Mouse (Mus musculus): Measurements from ENCODE around the gene Atxn1. TPM values are rescaled to one million over a fixed set of nuclear protein-coding genes. Genes with fewer than 3 reads are reported as not detected.

The Atxn1 gene
- total and polyA plus RNA-seq, 3 experiments: 8.0 to 13.1 (median 9.7) TPM

DNA sequence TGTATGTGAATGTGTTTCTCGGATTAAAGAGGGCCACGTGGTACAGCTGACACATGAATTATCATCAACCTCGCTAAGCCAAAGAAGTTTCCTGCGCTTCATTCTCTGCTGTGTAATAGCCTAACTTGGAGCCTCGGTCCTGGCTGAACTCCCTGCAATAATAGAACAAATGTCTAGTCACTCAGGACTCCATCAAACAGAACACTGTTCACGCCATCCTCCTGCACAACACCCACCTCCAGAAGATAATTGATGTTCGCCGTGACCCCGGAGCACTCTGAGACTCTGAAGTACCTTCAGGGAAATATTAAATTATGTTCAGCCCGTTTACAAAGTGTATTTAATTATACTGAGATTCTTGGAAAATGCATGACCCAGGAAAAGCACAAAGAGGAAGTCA, 70.0 kb downstream of the Atxn1 start:
- H3K4me2 ChIP-seq (ENCODE audit: insufficient read depth, low read depth, poor library complexity, severe bottlenecking): no peak overlapping the region
- H3K27me3 ChIP-seq (replicated peaks): no peaks in the 10 kb centered on the region
- dilution Hi-C loops (cut with MboI; ENCODE audit: extremely low pct_ligation_motif_present, extremely low pct_unique_long_range_greater_than_20kb, low sequenced_read_pairs) (no loop called here), in situ Hi-C loops (cut with MboI; ENCODE audit: low pct_ligation_motif_present, low pct_unique_long_range_greater_than_20kb, low sequenced_read_pairs) (no loop called here)
- H3K9me3 ChIP-seq (replicated peaks; ENCODE audit: low read length): no peaks in the 10 kb centered on the region
- H3K9ac ChIP-seq (ENCODE audit: insufficient read depth, low read depth): no peak overlapping the region
- H3K4me1 ChIP-seq (ENCODE audit: control insufficient read depth in 1 of 2, insufficient read depth in 2 of 2): peaks cover 19 to 87% of the 10 kb centered on the region in 2 experiments
- H3K27ac ChIP-seq (ENCODE audit: insufficient read depth, low read depth): no peak overlapping the region; the same call in 1 of the 2 replicates
- peaks cover 27% of the 10 kb centered on the region for H3K79me2 ChIP-seq (replicated peaks; ENCODE audit: control insufficient read depth, extremely low read depth, insufficient read depth, poor library complexity, severe bottlenecking)
- H3K4me3 ChIP-seq (replicated peaks in 1 of 3; ENCODE audit: low read depth in 2 of 3, low read length in 2 of 3, poor library complexity in 1 of 3): no peak overlapping the region
- H3K36me3 ChIP-seq (replicated peaks in 1 of 2; ENCODE audit: control insufficient read depth in 1 of 2, insufficient read depth in 1 of 2, low read length in 1 of 2): peaks cover 13 to 60% of the 10 kb centered on the region in 2 experiments
- DNase-seq (ENCODE audit: extremely low read depth): no peak
- TF ChIP-seq POLR2A (IDR thresholded peaks at IDR 0.05; ENCODE audit: low read depth, low read length) (no peak), SIN3A (IDR thresholded peaks at IDR 0.05; ENCODE audit: low read length) (no peak), MAZ (IDR thresholded peaks at IDR 0.05; ENCODE audit: low read depth, low read length) (no peak)

DNA sequence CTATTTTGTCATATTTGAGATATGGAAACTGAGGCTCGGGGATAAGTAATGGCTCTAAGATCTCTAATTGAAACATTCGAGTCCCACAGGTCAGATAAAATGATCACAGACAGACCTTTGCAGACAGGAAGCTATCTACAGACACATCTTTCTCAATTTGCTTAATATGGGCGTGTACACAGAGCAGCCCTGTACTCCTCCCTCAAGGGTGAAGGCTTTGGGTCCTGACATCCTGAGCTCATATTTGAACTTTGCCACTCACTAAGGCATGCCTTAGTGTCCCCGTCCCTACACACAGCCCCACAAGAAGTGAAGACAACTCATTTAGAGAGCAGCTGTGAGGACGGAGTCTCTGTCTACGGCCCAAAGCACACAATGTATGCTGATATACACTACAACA, 70.6 kb downstream of the Atxn1 start:
- no peak for DNase-seq (ENCODE audit: extremely low read depth)
- Histone ChIP-seq H3K27ac (ENCODE audit: insufficient read depth, low read depth) (no peak overlapping the region), H3K4me1 (ENCODE audit: control insufficient read depth in 1 of 2, insufficient read depth in 2 of 2) (peaks cover 19 to 92% of the 10 kb centered on the region in 2 experiments), H3K27me3 (replicated peaks) (no peaks in the 10 kb centered on the region), H3K79me2 (replicated peaks; ENCODE audit: control insufficient read depth, extremely low read depth, insufficient read depth, poor library complexity, severe bottlenecking) (peaks cover 24% of the 10 kb centered on the region), H3K36me3 (replicated peaks in 1 of 2; ENCODE audit: control insufficient read depth in 1 of 2, insufficient read depth in 1 of 2, low read length in 1 of 2) (peaks cover 13 to 57% of the 10 kb centered on the region in 2 experiments), H3K9ac (ENCODE audit: insufficient read depth, low read depth) (no peak overlapping the region), H3K9me3 (replicated peaks; ENCODE audit: low read length) (no peaks in the 10 kb centered on the region), H3K4me3 (replicated peaks in 1 of 3; ENCODE audit: low read depth in 2 of 3, low read length in 2 of 3, poor library complexity in 1 of 3) (no peak overlapping the region), H3K4me2 (ENCODE audit: insufficient read depth, low read depth, poor library complexity, severe bottlenecking) (no peak overlapping the region)
- TF ChIP-seq NELFE (IDR thresholded peaks at IDR 0.05; ENCODE audit: low read depth, low read length) (no peak), ZC3H11A (IDR thresholded peaks at IDR 0.05; ENCODE audit: low read depth, low read length) (no peak), ETS1 (conservative IDR thresholded peaks at IDR 0.05; ENCODE audit: low read depth, low read length) (no peak), GABPA (IDR thresholded peaks at IDR 0.05; ENCODE audit: insufficient replicate concordance, low read depth, low read length) (no peak), CTCF (conservative IDR thresholded peaks at IDR 0.05 in 1 of 2, IDR thresholded peaks at IDR 0.05 in 1 of 2; ENCODE audit: low read depth in 2 of 2, low read length in 2 of 2) (no peak), UBTF (IDR thresholded peaks at IDR 0.05; ENCODE audit: low read depth, low read length) (no peak), USF2 (conservative IDR thresholded peaks at IDR 0.05; ENCODE audit: low read depth, low read length) (no peak), TBP (conservative IDR thresholded peaks at IDR 0.05; ENCODE audit: low read depth, low read length) (no peak), MYC (IDR thresholded peaks at IDR 0.05; ENCODE audit: low read depth, low read length) (no peak), KAT2A (IDR thresholded peaks at IDR 0.05; ENCODE audit: insufficient replicate concordance, low read length) (no peak), SMC3 (IDR thresholded peaks at IDR 0.05; ENCODE audit: low read depth, low read length) (no peak), ZKSCAN1 (IDR thresholded peaks at IDR 0.05; ENCODE audit: borderline replicate concordance, low read depth, low read length) (no peak), IRF4 (IDR thresholded peaks at IDR 0.05; ENCODE audit: low read depth, low read length) (no peak), JUND (conservative IDR thresholded peaks at IDR 0.05; ENCODE audit: low read depth, low read length) (no peak), POLR2A (IDR thresholded peaks at IDR 0.05; ENCODE audit: low read depth, low read length) (no peak), ZNF384 (IDR thresholded peaks at IDR 0.05; ENCODE audit: low read depth, low read length) (no peak), MAFK (IDR thresholded peaks at IDR 0.05; ENCODE audit: insufficient replicate concordance, low read length) (no peak), SIN3A (IDR thresholded peaks at IDR 0.05; ENCODE audit: low read length) (no peak), TCF12 (IDR thresholded peaks at IDR 0.05; ENCODE audit: low read depth, low read length) (no peak)
- dilution Hi-C loops (cut with MboI; ENCODE audit: extremely low pct_ligation_motif_present, extremely low pct_unique_long_range_greater_than_20kb, low sequenced_read_pairs): no loop called here
- in situ Hi-C loops (cut with MboI; ENCODE audit: low pct_ligation_motif_present, low pct_unique_long_range_greater_than_20kb, low sequenced_read_pairs): no loop called here
